Mouse (Mus musculus) heart, embryonic 12.5 days (tissue): ENCODE data around the gene Naxe. TPM values are rescaled to one million over a fixed set of nuclear protein-coding genes. Genes with fewer than 3 reads are reported as not detected.
A peak's percentile ranks its signal among the peaks of the same experiment; 100 is the strongest.

Experiments used
- ATAC-seq: fragments of 200-750 bp; cut with Nextera tagmentation; 2 replicates; pipeline ENCODE4 v1.8.0; 2017; ENCODE audit warnings: moderate TSS enrichment, moderate library complexity; ENCODE audit not compliant: insufficient number of reproducible peaks, low FRiP score
- H3K27ac ChIP-seq: fragments of 300-500 bp; sonication (generic); 2 replicates; pipeline ENCODE4 v1.5.1; 2016; ENCODE audit warnings: mild to moderate bottlenecking, moderate library complexity; ENCODE audit not compliant: poor library complexity, severe bottlenecking
- H3K27me3 ChIP-seq: fragments of 300-500 bp; sonication (generic); replicated peaks from 2 replicates; pipeline ENCODE4 v1.6.1; 2016; ENCODE audit warnings: mild to moderate bottlenecking, moderate library complexity
- H3K36me3 ChIP-seq: fragments of 300-500 bp; sonication (generic); 2 replicates; pipeline ENCODE4 v1.6.1; 2016; ENCODE audit warnings: mild to moderate bottlenecking, moderate library complexity
- H3K4me1 ChIP-seq: fragments of 300-500 bp; sonication (generic); replicated peaks from 2 replicates; pipeline ENCODE4 v1.6.1; 2016; ENCODE audit warnings: mild to moderate bottlenecking
- H3K4me2 ChIP-seq: fragments of 300-500 bp; sonication (generic); 2 replicates; pipeline ENCODE4 v1.6.1; 2016; ENCODE audit warnings: mild to moderate bottlenecking, moderate library complexity
- H3K4me3 ChIP-seq: fragments of 300-500 bp; sonication (generic); 2 replicates; pipeline ENCODE4 v1.5.1; 2016; ENCODE audit warnings: mild to moderate bottlenecking
- H3K9ac ChIP-seq: fragments of 300-500 bp; sonication (generic); 2 replicates; pipeline ENCODE4 v1.6.1; 2016; ENCODE audit warnings: mild to moderate bottlenecking, moderate library complexity
- H3K9me3 ChIP-seq: fragments of 300-500 bp; sonication (generic); replicated peaks from 2 replicates; pipeline ENCODE4 v1.6.1; 2016; ENCODE audit warnings: mild to moderate bottlenecking, moderate library complexity
- WGBS: fragments of 180-500 bp; shearing (Covaris S2); methylation state at CpG from one replicate; pipeline ENCODE4 v1.1.7; 2016; 5-methylcytosine and 5-hydroxymethylcytosine counted together
- polyA plus RNA-seq: library from polyadenylated mRNA; unstranded; fragments of >200 nt; fragmentation: Nextera tagmentation; extraction: Ambion mirVana; gene quantifications from 2 replicates; pipeline ENCODE4 v1.2.1, GENCODE M21; 2016

Gene Naxe
- polyA plus RNA-seq, 1 experiment from 2014 or later: 139 TPM

GRCm38 (mm10) chr3:88084001-88084400, 25.7 kb upstream of the Naxe start:
- 88% methylated on average over 2 of the region's 2 CpGs for WGBS

DNA sequence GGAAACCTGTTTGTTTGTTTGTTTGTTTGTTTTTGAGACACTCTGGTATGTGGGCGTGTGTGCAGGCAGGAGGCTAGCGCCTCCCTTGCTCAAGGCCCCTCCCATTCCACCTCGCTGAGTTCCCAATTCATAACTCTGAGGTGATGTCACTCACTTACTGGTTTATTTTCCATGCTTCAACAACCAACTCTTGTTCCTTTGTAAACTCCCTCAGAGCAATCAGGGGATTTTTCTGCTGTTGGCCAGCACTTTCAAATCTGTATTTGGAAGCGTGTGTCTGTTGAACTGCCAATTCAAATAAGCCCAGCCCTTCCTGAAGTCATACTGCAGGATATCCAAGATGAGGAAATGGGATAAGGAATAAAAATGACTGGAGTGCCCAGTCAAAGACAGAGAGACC, 24.4 kb upstream of the Naxe start:
- ATAC-seq: peak; percentile 66; the same call in 1 of the 2 replicates
- Histone ChIP-seq H3K36me3 (peaks cover 32% of the 10 kb centered on the region), H3K4me2 (peak overlapping the region; percentile 90), H3K9ac (peak overlapping the region; percentile 78), H3K27me3 (0 out of 2 replicates have a peak, but pooled peaks cover 4% of the 10 kb centered on the region), H3K9me3 (no peaks in the 10 kb centered on the region), H3K4me3 (peak overlapping the region; percentile 87), H3K27ac (0 out of 2 replicates have a peak overlapping the region, but pooled peaks have one; percentile 6), H3K4me1 (peaks cover 21% of the 10 kb centered on the region)
- 10% methylated on average over 4 of the region's 4 CpGs for WGBS

More at GRCm38 (mm10) chr3:88084001-88084400, 25.7 kb upstream of the Naxe start:
- no peak overlapping the region for H3K4me2 ChIP-seq
- H3K27ac ChIP-seq: no peak overlapping the region
- H3K9ac ChIP-seq: no peak overlapping the region
- H3K9me3 ChIP-seq: no peaks in the 10 kb centered on the region
- H3K4me1 ChIP-seq: peaks cover 21% of the 10 kb centered on the region
- no peak overlapping the region for H3K4me3 ChIP-seq
- H3K27me3 ChIP-seq: no peaks in the 10 kb centered on the region
- H3K36me3 ChIP-seq: peaks cover 45% of the 10 kb centered on the region
- no peak for ATAC-seq

DNA sequence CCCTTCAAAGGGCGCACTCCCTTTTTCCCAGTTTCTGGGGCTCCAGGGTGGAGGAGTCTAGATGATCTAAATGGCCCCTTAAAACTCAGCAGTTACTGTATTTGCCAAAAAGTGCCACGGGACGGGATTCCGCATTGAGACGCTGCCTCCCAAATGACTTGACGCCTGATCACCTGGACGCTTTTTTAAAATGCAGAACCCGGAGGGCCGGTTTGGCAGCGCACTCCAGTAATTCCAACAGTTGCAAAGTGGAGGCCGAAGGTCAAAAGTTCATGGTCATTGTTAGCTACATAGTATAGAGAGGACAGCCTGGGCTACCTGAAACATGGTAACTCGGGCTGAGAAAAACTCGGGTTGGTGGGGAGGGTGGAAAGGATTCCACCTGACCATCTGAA, 23.9 kb upstream of the Naxe start:
- peak; percentile 30; the same call in 1 of the 2 replicates for ATAC-seq

DNA sequence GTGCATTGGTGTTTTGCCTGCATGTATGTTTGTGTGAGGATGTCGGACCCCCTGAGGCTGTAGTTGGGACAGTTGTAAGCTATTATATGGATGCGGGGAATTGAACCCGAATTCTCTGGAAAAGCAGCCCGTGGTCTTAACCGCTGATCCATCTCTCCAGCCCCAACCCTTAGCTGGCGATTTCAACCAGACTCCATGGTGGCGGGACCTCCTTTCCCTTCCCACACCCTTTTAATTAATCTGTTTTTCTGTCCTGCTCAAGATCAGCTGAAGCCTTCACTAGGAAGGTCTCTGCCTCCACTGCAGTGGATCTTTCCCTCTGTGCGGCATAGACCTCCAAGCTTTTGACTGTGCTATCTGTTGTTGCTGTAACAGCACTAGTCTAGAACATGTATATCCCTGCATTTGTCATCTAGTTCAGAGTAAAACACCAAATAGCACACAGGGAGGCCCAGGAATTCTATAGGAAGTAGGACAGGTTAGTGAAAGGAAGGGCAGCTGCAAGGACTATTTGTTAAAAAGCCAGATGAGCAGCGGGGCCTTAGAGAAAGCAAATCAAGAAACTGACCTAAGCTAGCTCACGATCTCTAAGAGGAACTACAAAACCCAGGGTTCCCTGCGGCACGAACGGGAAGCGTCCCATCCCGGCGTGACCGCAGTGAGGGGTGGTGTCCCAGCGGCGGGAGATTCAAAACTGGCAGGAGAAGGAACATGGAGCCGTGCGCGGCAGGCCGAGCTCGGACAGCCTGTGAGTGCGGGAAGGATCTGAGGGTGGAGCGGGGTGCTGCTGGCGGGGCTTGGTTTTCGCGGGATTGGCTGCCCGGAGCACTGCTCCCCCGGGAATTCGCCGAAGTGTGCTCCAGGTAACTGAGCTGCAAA, 23.3 kb upstream of the Naxe start, which contains the start of gene Iqgap3:
TSS of gene Iqgap3 (plus strand) at position 627 of the 879 bp plus-strand sequence.
- 18% methylated on average over 33 of the region's 33 CpGs for WGBS
- 0 out of 2 replicates have a peak, but pooled peaks cover 4% of the 10 kb centered on the region for H3K27me3 ChIP-seq
- H3K4me2 ChIP-seq: peak within 1 kb of the TSS; percentile 90
- H3K9me3 ChIP-seq: no peaks in the 10 kb centered on the region
- peaks cover 21% of the 10 kb centered on the region for H3K4me1 ChIP-seq
- peak; percentile 82 for ATAC-seq
- peaks cover 24% of the 10 kb centered on the region for H3K36me3 ChIP-seq
- peak within 1 kb of the TSS; percentile 78 for H3K9ac ChIP-seq
- H3K27ac ChIP-seq: peak within 1 kb of the TSS; percentile 13; the same call in 1 of the 2 replicates
- H3K4me3 ChIP-seq: peak within 1 kb of the TSS; percentile 87

More for the DNA sequence above, 23.9 kb upstream of the Naxe start:
- Histone ChIP-seq H3K9ac (peak overlapping the region; percentile 78), H3K4me2 (peak overlapping the region; percentile 90), H3K36me3 (peaks cover 28% of the 10 kb centered on the region), H3K4me1 (peaks cover 21% of the 10 kb centered on the region), H3K27me3 (0 out of 2 replicates have a peak, but pooled peaks cover 4% of the 10 kb centered on the region), H3K4me3 (peak overlapping the region; percentile 87), H3K9me3 (no peaks in the 10 kb centered on the region), H3K27ac (no peak overlapping the region)
- 2% methylated on average over 13 of the region's 13 CpGs for WGBS

DNA sequence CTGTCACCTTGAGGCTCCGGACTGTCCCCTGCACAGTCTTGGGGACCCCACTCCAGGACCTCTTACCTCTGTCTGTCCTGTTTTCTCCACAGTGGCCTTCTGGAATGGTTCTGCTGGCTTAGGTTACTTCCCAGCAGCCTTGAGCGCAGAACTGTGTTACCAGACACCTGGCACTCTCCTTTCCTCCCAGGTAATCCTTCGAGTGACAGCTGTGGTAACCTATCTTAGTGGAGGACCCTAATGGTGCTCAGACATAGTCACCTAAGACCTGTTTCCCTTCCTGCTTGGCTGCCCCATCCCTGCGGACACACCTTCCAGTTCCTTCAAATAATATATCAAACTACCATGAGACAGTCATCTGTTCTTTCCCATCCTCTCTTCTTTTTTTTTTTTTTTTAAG, 19.9 kb upstream of the Naxe start, which contains the start of gene Ttc24:
TSS of gene Ttc24 (minus strand) at position 101 of the 400 bp plus-strand sequence.
- WGBS: 64% methylated on average over 4 of the region's 4 CpGs
- Histone ChIP-seq H3K4me2 (no peak within 1 kb of the TSS), H3K4me3 (no peak within 1 kb of the TSS), H3K36me3 (no peaks in the 10 kb centered on the region), H3K27ac (no peak within 1 kb of the TSS), H3K27me3 (peaks cover 18% of the 10 kb centered on the region), H3K4me1 (peaks cover 17% of the 10 kb centered on the region), H3K9ac (no peak within 1 kb of the TSS), H3K9me3 (no peaks in the 10 kb centered on the region)
- no peak for ATAC-seq

- no peak overlapping the region for H3K4me3 ChIP-seq
- H3K4me1 ChIP-seq: peaks cover 9% of the 10 kb centered on the region
- peaks cover 21% of the 10 kb centered on the region for H3K27me3 ChIP-seq
- H3K27ac ChIP-seq: no peak overlapping the region
- no peak for ATAC-seq
- H3K9me3 ChIP-seq: no peaks in the 10 kb centered on the region
- H3K9ac ChIP-seq: no peak overlapping the region
- H3K4me2 ChIP-seq: no peak overlapping the region
- WGBS: 42% methylated on average over 8 of the region's 8 CpGs
- H3K36me3 ChIP-seq: no peaks in the 10 kb centered on the region
Measured at GRCm38 (mm10) chr3:88077441-88077840, 19.1 kb upstream of the Naxe start.

- no peak for ATAC-seq
- peaks cover 44% of the 10 kb centered on the region for H3K27me3 ChIP-seq
- H3K9me3 ChIP-seq: no peaks in the 10 kb centered on the region
- no peak overlapping the region for H3K9ac ChIP-seq
- H3K27ac ChIP-seq: no peak overlapping the region
- H3K36me3 ChIP-seq: no peaks in the 10 kb centered on the region
- no peak overlapping the region for H3K4me3 ChIP-seq
- H3K4me2 ChIP-seq: no peak overlapping the region
- 68% methylated on average over 8 of the region's 8 CpGs for WGBS
- no peaks in the 10 kb centered on the region for H3K4me1 ChIP-seq
Measured at GRCm38 (mm10) chr3:88074766-88075165, 16.5 kb upstream of the Naxe start.

- H3K9me3 ChIP-seq: no peaks in the 10 kb centered on the region
- H3K27ac ChIP-seq: no peak overlapping the region
- no peak overlapping the region for H3K9ac ChIP-seq
- ATAC-seq: no peak
- WGBS: 58% methylated on average over 2 of the region's 2 CpGs
- H3K36me3 ChIP-seq: no peaks in the 10 kb centered on the region
- H3K4me1 ChIP-seq: no peaks in the 10 kb centered on the region
- H3K4me2 ChIP-seq: no peak overlapping the region
- peaks cover 49% of the 10 kb centered on the region for H3K27me3 ChIP-seq
- no peak overlapping the region for H3K4me3 ChIP-seq
Measured at GRCm38 (mm10) chr3:88074351-88074750, 16.1 kb upstream of the Naxe start.

DNA sequence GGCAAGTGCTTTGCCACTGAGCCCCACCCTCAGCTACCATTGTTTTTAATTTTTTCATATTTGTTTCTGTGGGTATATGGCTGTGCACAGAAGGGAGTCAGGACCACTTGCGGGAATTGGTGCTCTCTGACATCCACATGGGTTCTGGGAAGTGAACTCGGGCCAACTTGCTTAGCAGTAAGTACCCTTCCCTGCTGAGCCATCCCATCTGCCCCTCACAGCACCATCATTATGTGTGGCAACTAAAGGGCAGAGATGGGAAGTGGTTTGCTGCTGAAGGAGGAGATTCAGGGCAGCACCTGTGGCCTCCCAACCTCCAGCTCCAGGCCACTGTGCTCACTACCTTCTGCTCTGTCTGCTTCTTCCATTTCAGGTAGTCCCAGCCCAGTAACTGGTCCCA, 15.3 kb upstream of the Naxe start:
- no peaks in the 10 kb centered on the region for H3K9me3 ChIP-seq
- H3K4me3 ChIP-seq: no peak overlapping the region
- H3K4me2 ChIP-seq: no peak overlapping the region
- H3K36me3 ChIP-seq: no peaks in the 10 kb centered on the region
- 62% methylated on average over 2 of the region's 2 CpGs for WGBS
- no peak overlapping the region for H3K9ac ChIP-seq
- ATAC-seq: no peak
- peaks cover 50% of the 10 kb centered on the region for H3K27me3 ChIP-seq
- H3K4me1 ChIP-seq: no peaks in the 10 kb centered on the region
- H3K27ac ChIP-seq: no peak overlapping the region

GRCm38 (mm10) chr3:88071783-88072182, 13.5 kb upstream of the Naxe start:
- H3K27ac ChIP-seq: no peak overlapping the region
- H3K4me1 ChIP-seq: no peaks in the 10 kb centered on the region
- no peaks in the 10 kb centered on the region for H3K9me3 ChIP-seq
- no peak overlapping the region for H3K4me2 ChIP-seq
- no peak overlapping the region for H3K9ac ChIP-seq
- H3K36me3 ChIP-seq: no peaks in the 10 kb centered on the region
- ATAC-seq: peak; percentile 49
- peaks cover 46% of the 10 kb centered on the region for H3K27me3 ChIP-seq
- WGBS: 5% methylated on average over 5 of the region's 5 CpGs
- H3K4me3 ChIP-seq: no peak overlapping the region

- Histone ChIP-seq H3K27me3 (peaks cover 32% of the 10 kb centered on the region), H3K27ac (no peak overlapping the region), H3K36me3 (no peaks in the 10 kb centered on the region), H3K4me2 (no peak overlapping the region), H3K4me1 (no peaks in the 10 kb centered on the region), H3K9ac (no peak overlapping the region), H3K9me3 (0 out of 2 replicates have a peak, but pooled peaks cover 5% of the 10 kb centered on the region), H3K4me3 (no peak overlapping the region)
- 24% methylated on average over 2 of the region's 2 CpGs for WGBS
- ATAC-seq: no peak
Measured at GRCm38 (mm10) chr3:88068386-88068785, 10.1 kb upstream of the Naxe start.
